Mouse (Mus musculus) erythroblast, embryonic 14.5 days (primary cell): Measurements from ENCODE around the gene Dffa.

Source experiments
- GATA1 ChIP-seq: IDR thresholded peaks from 2 replicates; pipeline ENCODE4 v1.6.1; 2012; ENCODE audit warnings: low read length, inconsistent platforms, mixed read lengths
- TAL1 ChIP-seq: IDR thresholded peaks from 3 replicates; pipeline ENCODE4 v1.6.1; 2012; ENCODE audit warnings: low read length, inconsistent platforms, mixed read lengths

DNA sequence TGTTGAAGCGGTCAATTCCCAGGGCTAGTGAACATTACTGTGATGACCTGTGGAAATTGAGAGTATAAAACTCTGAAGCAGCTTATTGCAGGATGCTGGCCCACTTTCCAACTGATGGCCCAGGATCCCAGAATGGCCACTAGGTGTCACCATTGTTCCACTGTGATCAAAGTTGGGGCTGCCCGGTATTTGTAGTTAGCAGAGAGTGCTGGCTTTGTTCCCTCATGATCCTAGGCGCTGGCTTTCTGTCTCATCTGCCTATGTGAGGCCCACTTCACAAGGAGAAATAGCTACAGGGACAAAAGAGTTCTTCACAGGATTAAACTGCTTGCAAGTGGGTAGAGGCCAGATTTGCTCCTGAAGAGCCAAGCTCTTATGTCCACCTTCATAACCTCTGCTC is 40.5 kb downstream of the Dffa start:
- TF ChIP-seq GATA1, result no peak
- no peak for TF ChIP-seq TAL1
